Mouse (Mus musculus): Measurements from ENCODE around the gene Mfn1. TPM values are rescaled to one million over a fixed set of nuclear protein-coding genes. Genes with fewer than 3 reads are reported as not detected.

Mfn1 gene
- polyA plus RNA-seq, 1 experiment = 12.4 TPM

GRCm38 (mm10) chr3:32509496-32510374 is 19.5 kb upstream of the Mfn1 start, which contains the start of gene Zfp639:
Zfp639 (plus strand) TSS chr3:32510259.
- 11% methylated on average over 24 of the region's 24 CpGs for WGBS
- H3K4me3 ChIP-seq (replicated peaks; ENCODE audit: extremely low read depth, low read depth, low read length) = peak within 1 kb of the TSS; percentile 67
- peaks cover 7% of the 10 kb centered on the region for H3K4me1 ChIP-seq (ENCODE audit: control insufficient read depth, insufficient read depth, low read length)
- no peak for DNase-seq
- no peak for TF ChIP-seq POLR2A (IDR thresholded peaks at IDR 0.05; ENCODE audit: borderline replicate concordance, extremely low read depth, low read depth, low read length)
- TF ChIP-seq CTCF (IDR thresholded peaks at IDR 0.05; ENCODE audit: insufficient read depth, low read length) = no peak

GRCm38 (mm10) chr3:32510375-32511190 is 18.7 kb upstream of the Mfn1 start:
- DNase-seq = peak; percentile 98
- under 1% methylated on average over 69 of the region's 69 CpGs for WGBS
- Histone ChIP-seq H3K4me1 (ENCODE audit: control insufficient read depth, insufficient read depth, low read length) (peaks cover 7% of the 10 kb centered on the region), H3K4me3 (replicated peaks; ENCODE audit: extremely low read depth, low read depth, low read length) (peak overlapping the region; percentile 67)
- peak; percentile 84 for TF ChIP-seq CTCF (IDR thresholded peaks at IDR 0.05; ENCODE audit: insufficient read depth, low read length)
- peak; percentile 76; the same call in 1 of the 2 replicates for TF ChIP-seq POLR2A (IDR thresholded peaks at IDR 0.05; ENCODE audit: borderline replicate concordance, extremely low read depth, low read depth, low read length)

DNA sequence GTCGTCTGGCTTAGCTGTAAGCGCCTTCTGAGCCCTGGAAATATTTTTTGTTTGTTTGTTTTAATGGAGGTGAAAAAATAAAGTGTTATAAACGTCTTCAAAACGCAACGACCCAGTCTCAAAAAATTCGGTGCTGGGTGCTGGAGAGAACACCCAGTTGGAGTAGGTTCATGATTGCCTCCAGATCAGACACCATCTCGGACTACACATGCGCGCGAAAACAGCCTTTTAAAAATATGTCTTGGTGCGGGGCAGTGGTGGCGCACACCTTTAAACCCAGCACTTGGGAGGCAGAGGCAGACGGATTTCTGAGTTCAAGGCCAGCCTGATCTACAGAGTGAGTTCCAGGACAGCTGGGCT is 18.1 kb upstream of the Mfn1 start:
- TF ChIP-seq CTCF (IDR thresholded peaks at IDR 0.05; ENCODE audit: insufficient read depth, low read length) = no peak
- no peak for TF ChIP-seq POLR2A (IDR thresholded peaks at IDR 0.05; ENCODE audit: borderline replicate concordance, extremely low read depth, low read depth, low read length)
- peak; percentile 17 for DNase-seq
- 3% methylated on average over 13 of the region's 13 CpGs for WGBS
- Histone ChIP-seq H3K4me1 (ENCODE audit: control insufficient read depth, insufficient read depth, low read length) (peaks cover 7% of the 10 kb centered on the region), H3K4me3 (replicated peaks; ENCODE audit: extremely low read depth, low read depth, low read length) (peak overlapping the region; percentile 67)

DNA sequence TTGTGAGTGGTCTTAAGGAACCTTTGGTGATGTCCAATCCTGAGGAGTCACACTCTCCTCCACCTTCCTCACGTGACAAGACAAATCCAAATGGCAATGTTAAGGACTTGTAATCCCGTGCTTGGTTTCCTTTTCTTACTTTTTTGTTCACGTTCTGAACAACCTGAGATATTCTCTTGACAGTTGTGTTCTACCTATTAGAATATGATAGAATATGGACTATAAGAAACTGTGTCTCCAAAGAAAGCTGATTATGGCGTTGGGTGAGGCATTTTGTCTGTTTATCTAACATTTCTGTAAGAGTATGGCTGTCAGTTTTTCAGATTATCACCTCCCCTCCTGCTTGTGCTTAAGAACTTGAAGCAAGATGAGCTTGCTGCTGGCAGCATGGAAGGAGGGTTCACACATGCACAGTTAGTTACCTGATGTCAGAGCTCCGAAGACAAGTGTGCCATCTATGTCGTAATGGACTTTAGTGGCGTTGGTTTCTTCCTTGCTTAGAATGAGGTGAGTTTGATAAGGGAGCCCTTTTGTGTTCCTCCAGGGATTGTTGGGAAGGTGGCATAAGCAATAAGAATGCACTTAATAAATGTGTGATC is 16.5 kb upstream of the Mfn1 start:
- Histone ChIP-seq H3K4me3 (replicated peaks; ENCODE audit: extremely low read depth, low read depth, low read length) (no peak overlapping the region), H3K4me1 (ENCODE audit: control insufficient read depth, insufficient read depth, low read length) (peaks cover 7% of the 10 kb centered on the region)
- WGBS = 81% methylated on average over 7 of the region's 7 CpGs
- TF ChIP-seq POLR2A (IDR thresholded peaks at IDR 0.05; ENCODE audit: borderline replicate concordance, extremely low read depth, low read depth, low read length) (no peak), CTCF (IDR thresholded peaks at IDR 0.05; ENCODE audit: insufficient read depth, low read length) (no peak)
- no peak for DNase-seq

GRCm38 (mm10) chr3:32513528-32513927 is 15.7 kb upstream of the Mfn1 start:
- H3K4me3 ChIP-seq (replicated peaks; ENCODE audit: extremely low read depth, low read depth, low read length) = no peak overlapping the region
- peaks cover 7% of the 10 kb centered on the region for H3K4me1 ChIP-seq (ENCODE audit: control insufficient read depth, insufficient read depth, low read length)
- TF ChIP-seq CTCF (IDR thresholded peaks at IDR 0.05; ENCODE audit: insufficient read depth, low read length) (no peak), POLR2A (IDR thresholded peaks at IDR 0.05; ENCODE audit: borderline replicate concordance, extremely low read depth, low read depth, low read length) (no peak)
- DNase-seq = no peak

- TF ChIP-seq CTCF (IDR thresholded peaks at IDR 0.05; ENCODE audit: insufficient read depth, low read length) (no peak), POLR2A (IDR thresholded peaks at IDR 0.05; ENCODE audit: borderline replicate concordance, extremely low read depth, low read depth, low read length) (no peak)
- no peak for DNase-seq
- peaks cover 3% of the 10 kb centered on the region; the same call in 1 of the 2 replicates for H3K4me1 ChIP-seq (ENCODE audit: control insufficient read depth, insufficient read depth, low read length)
- no peak overlapping the region for H3K4me3 ChIP-seq (replicated peaks; ENCODE audit: extremely low read depth, low read depth, low read length)
- WGBS = 88% methylated on average over 4 of the region's 4 CpGs
These were observed 2.1 kb upstream of the Mfn1 start for GRCm38 (mm10) chr3:32527181-32527580.

- no peak for DNase-seq
- peak overlapping the region; percentile 83 for H3K4me3 ChIP-seq (replicated peaks; ENCODE audit: extremely low read depth, low read depth, low read length)
- 11% methylated on average over 5 of the region's 5 CpGs for WGBS
- H3K4me1 ChIP-seq (ENCODE audit: control insufficient read depth, insufficient read depth, low read length) = peaks cover 3% of the 10 kb centered on the region; the same call in 1 of the 2 replicates
- no peak for TF ChIP-seq POLR2A (IDR thresholded peaks at IDR 0.05; ENCODE audit: borderline replicate concordance, extremely low read depth, low read depth, low read length)
- TF ChIP-seq CTCF (IDR thresholded peaks at IDR 0.05; ENCODE audit: insufficient read depth, low read length) = no peak
These were observed 776 bp downstream of the Mfn1 start for GRCm38 (mm10) chr3:32530041-32530440.

DNA sequence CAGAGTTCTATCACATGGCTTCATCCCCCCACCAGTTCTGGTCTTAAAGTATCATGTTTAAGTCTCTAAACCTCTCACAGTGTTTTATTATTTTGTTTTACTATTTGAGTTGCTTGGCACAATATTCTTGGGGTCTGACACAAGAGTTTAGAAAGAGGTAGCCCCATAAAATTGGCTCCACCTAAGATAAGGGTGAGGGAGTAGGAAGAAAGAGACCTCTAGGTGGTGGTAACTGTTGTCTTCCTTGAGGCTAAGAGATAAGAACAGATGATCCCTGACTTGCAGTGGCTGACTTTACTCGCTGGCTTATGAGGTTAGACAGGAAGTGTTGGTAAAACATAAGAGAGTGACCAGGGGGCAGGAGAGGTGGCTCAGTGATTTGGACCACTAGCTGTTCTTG is 6.4 kb downstream of the Mfn1 start:
- no peak for DNase-seq
- peaks cover 9% of the 10 kb centered on the region for H3K4me1 ChIP-seq (ENCODE audit: control insufficient read depth, insufficient read depth, low read length)
- TF ChIP-seq POLR2A (IDR thresholded peaks at IDR 0.05; ENCODE audit: borderline replicate concordance, extremely low read depth, low read depth, low read length) (no peak), CTCF (IDR thresholded peaks at IDR 0.05; ENCODE audit: insufficient read depth, low read length) (no peak)
- WGBS = 53% methylated on average over 1 of the region's 1 CpGs
- H3K4me3 ChIP-seq (replicated peaks; ENCODE audit: extremely low read depth, low read depth, low read length) = no peak overlapping the region

DNA sequence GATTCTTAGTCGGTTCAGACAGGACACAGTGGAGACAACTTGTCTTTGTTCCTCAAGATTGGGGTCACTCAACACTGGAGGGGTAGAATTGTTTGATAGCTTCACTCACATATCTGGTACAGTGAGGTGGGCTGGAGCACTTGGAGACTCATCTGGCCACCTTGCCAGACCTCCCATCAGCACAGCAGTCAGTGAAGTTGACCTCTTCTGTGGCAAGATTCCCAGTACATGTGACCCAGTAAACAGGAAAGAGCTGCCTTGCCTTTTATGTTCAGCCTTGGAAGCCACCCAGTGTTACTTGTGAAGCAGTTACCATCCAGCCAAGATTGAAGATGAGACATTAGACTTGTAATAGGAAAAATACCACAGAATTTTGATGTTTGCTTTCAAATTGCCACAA is 8.3 kb downstream of the Mfn1 start:
- whole genome bisulfite sequencing = 33% methylated on average over 1 of the region's 1 CpGs
- TF ChIP-seq POLR2A (IDR thresholded peaks at IDR 0.05; ENCODE audit: borderline replicate concordance, extremely low read depth, low read depth, low read length) (no peak), CTCF (IDR thresholded peaks at IDR 0.05; ENCODE audit: insufficient read depth, low read length) (no peak)
- Histone ChIP-seq H3K4me1 (ENCODE audit: control insufficient read depth, insufficient read depth, low read length) (peaks cover 9% of the 10 kb centered on the region), H3K4me3 (replicated peaks; ENCODE audit: extremely low read depth, low read depth, low read length) (no peak overlapping the region)
- peak; percentile 20 for DNase-seq
